Mouse (Mus musculus): ENCODE results near the gene Osbpl8. TPM values are rescaled to one million over a fixed set of nuclear protein-coding genes. Genes with fewer than 3 reads are reported as not detected.

Gene Osbpl8
- polyA plus RNA-seq, 1 experiment, result 5.7 TPM

- WGBS, result 53% methylated on average over 7 of the region's 7 CpGs
- TF ChIP-seq POLR2A (IDR thresholded peaks at IDR 0.05; ENCODE audit: low read depth, low read length), result no peak
- no peak overlapping the region for H3K27ac ChIP-seq (ENCODE audit: insufficient read depth, low read length)
- no peaks in the 10 kb centered on the region for H3K27me3 ChIP-seq (ENCODE audit: control insufficient read depth, insufficient read depth, low read length)
- H3K36me3 ChIP-seq (ENCODE audit: control insufficient read depth, insufficient read depth, low read length), result no peaks in the 10 kb centered on the region
- H3K4me3 ChIP-seq (ENCODE audit: extremely low read depth, insufficient read depth, insufficient read length), result no peak overlapping the region
- peak; percentile 59 to 70 for DNase-seq (ENCODE audit: low read depth in 1 of 2, low spot score in 2 of 2)
- peaks cover 9% of the 10 kb centered on the region; the same call in 1 of the 2 replicates for H3K4me1 ChIP-seq (ENCODE audit: control insufficient read depth, insufficient read depth, insufficient read length)
Measured at GRCm38 (mm10) chr10:111124175-111124574, 40.4 kb upstream of the Osbpl8 start.

GRCm38 (mm10) chr10:111124767-111125315 lies 39.7 kb upstream of the Osbpl8 start:
- Histone ChIP-seq H3K4me1 (ENCODE audit: control insufficient read depth, insufficient read depth, insufficient read length) (peaks cover 7% of the 10 kb centered on the region; the same call in 1 of the 2 replicates), H3K27me3 (ENCODE audit: control insufficient read depth, insufficient read depth, low read length) (no peaks in the 10 kb centered on the region), H3K4me3 (ENCODE audit: extremely low read depth, insufficient read depth, insufficient read length) (no peak overlapping the region), H3K36me3 (ENCODE audit: control insufficient read depth, insufficient read depth, low read length) (no peaks in the 10 kb centered on the region), H3K27ac (ENCODE audit: insufficient read depth, low read length) (no peak overlapping the region)
- WGBS, result 21% methylated on average over 1 of the region's 1 CpGs
- DNase-seq (ENCODE audit: low read depth in 1 of 2, low spot score in 2 of 2), result no peak
- TF ChIP-seq CTCF (IDR thresholded peaks at IDR 0.05; ENCODE audit: extremely low read depth, insufficient read depth, insufficient read length, insufficient replicate concordance), result no peak
- no peak for TF ChIP-seq POLR2A (IDR thresholded peaks at IDR 0.05; ENCODE audit: low read depth, low read length)

GRCm38 (mm10) chr10:111127388-111127787 lies 37.2 kb upstream of the Osbpl8 start:
- DNase-seq (ENCODE audit: low read depth in 1 of 2, low spot score in 2 of 2), result no peak
- Histone ChIP-seq H3K27me3 (ENCODE audit: control insufficient read depth, insufficient read depth, low read length) (no peaks in the 10 kb centered on the region), H3K27ac (ENCODE audit: insufficient read depth, low read length) (no peak overlapping the region), H3K36me3 (ENCODE audit: control insufficient read depth, insufficient read depth, low read length) (no peaks in the 10 kb centered on the region), H3K4me1 (ENCODE audit: control insufficient read depth, insufficient read depth, insufficient read length) (peaks cover 12% of the 10 kb centered on the region; the same call in 1 of the 2 replicates), H3K4me3 (ENCODE audit: extremely low read depth, insufficient read depth, insufficient read length) (no peak overlapping the region)
- WGBS, result 86% methylated on average over 10 of the region's 10 CpGs
- TF ChIP-seq CTCF (IDR thresholded peaks at IDR 0.05; ENCODE audit: extremely low read depth, insufficient read depth, insufficient read length, insufficient replicate concordance), result no peak
- TF ChIP-seq POLR2A (IDR thresholded peaks at IDR 0.05; ENCODE audit: low read depth, low read length), result no peak

DNA sequence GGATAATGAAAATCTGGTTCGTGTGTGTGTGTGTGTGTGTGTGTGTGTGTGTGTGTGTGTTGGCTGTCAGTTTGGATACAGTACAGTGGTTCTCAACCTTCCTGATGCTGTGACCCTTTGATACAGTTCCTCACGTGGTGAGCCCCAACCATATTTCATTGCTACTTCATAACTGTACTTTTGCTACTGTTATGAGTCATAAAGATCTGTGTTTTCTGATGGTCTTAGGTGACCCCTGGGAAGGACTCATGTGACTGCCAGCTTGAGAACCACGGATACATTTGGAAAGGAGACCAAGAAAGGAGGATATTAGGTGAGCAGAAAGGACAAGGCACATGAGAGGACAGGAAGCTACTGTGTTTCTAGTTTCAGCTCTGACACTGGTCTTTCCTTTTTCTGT lies 36.1 kb upstream of the Osbpl8 start:
- H3K4me1 ChIP-seq (ENCODE audit: control insufficient read depth, insufficient read depth, insufficient read length), result peaks cover 12% of the 10 kb centered on the region; the same call in 1 of the 2 replicates
- H3K27ac ChIP-seq (ENCODE audit: insufficient read depth, low read length), result no peak overlapping the region
- no peak overlapping the region for H3K4me3 ChIP-seq (ENCODE audit: extremely low read depth, insufficient read depth, insufficient read length)
- no peaks in the 10 kb centered on the region for H3K36me3 ChIP-seq (ENCODE audit: control insufficient read depth, insufficient read depth, low read length)
- no peak for DNase-seq (ENCODE audit: low read depth in 1 of 2, low spot score in 2 of 2)
- WGBS, result 46% methylated on average over 3 of the region's 3 CpGs
- H3K27me3 ChIP-seq (ENCODE audit: control insufficient read depth, insufficient read depth, low read length), result no peaks in the 10 kb centered on the region
- no peak for TF ChIP-seq POLR2A (IDR thresholded peaks at IDR 0.05; ENCODE audit: low read depth, low read length)
- no peak for TF ChIP-seq CTCF (IDR thresholded peaks at IDR 0.05; ENCODE audit: extremely low read depth, insufficient read depth, insufficient read length, insufficient replicate concordance)

- TF ChIP-seq CTCF (IDR thresholded peaks at IDR 0.05; ENCODE audit: extremely low read depth, insufficient read depth, insufficient read length, insufficient replicate concordance) (no peak), POLR2A (IDR thresholded peaks at IDR 0.05; ENCODE audit: low read depth, low read length) (no peak)
- Histone ChIP-seq H3K4me3 (ENCODE audit: extremely low read depth, insufficient read depth, insufficient read length) (no peak overlapping the region), H3K36me3 (ENCODE audit: control insufficient read depth, insufficient read depth, low read length) (no peaks in the 10 kb centered on the region), H3K4me1 (ENCODE audit: control insufficient read depth, insufficient read depth, insufficient read length) (peaks cover 7% of the 10 kb centered on the region; the same call in 1 of the 2 replicates), H3K27ac (ENCODE audit: insufficient read depth, low read length) (no peak overlapping the region), H3K27me3 (ENCODE audit: control insufficient read depth, insufficient read depth, low read length) (no peaks in the 10 kb centered on the region)
- no peak for DNase-seq (ENCODE audit: low read depth in 1 of 2, low spot score in 2 of 2)
- 92% methylated on average over 15 of the region's 15 CpGs for WGBS
Measured at GRCm38 (mm10) chr10:111129867-111130620, 34.5 kb upstream of the Osbpl8 start.

GRCm38 (mm10) chr10:111130872-111131271 lies 33.7 kb upstream of the Osbpl8 start:
- no peak for TF ChIP-seq POLR2A (IDR thresholded peaks at IDR 0.05; ENCODE audit: low read depth, low read length)
- no peak for TF ChIP-seq CTCF (IDR thresholded peaks at IDR 0.05; ENCODE audit: extremely low read depth, insufficient read depth, insufficient read length, insufficient replicate concordance)
- no peak overlapping the region for H3K4me3 ChIP-seq (ENCODE audit: extremely low read depth, insufficient read depth, insufficient read length)
- peaks cover 7% of the 10 kb centered on the region; the same call in 1 of the 2 replicates for H3K4me1 ChIP-seq (ENCODE audit: control insufficient read depth, insufficient read depth, insufficient read length)
- no peaks in the 10 kb centered on the region for H3K36me3 ChIP-seq (ENCODE audit: control insufficient read depth, insufficient read depth, low read length)
- H3K27ac ChIP-seq (ENCODE audit: insufficient read depth, low read length), result no peak overlapping the region
- 77% methylated on average over 3 of the region's 3 CpGs for WGBS
- no peak for DNase-seq (ENCODE audit: low read depth in 1 of 2, low spot score in 2 of 2)
- H3K27me3 ChIP-seq (ENCODE audit: control insufficient read depth, insufficient read depth, low read length), result no peaks in the 10 kb centered on the region

DNA sequence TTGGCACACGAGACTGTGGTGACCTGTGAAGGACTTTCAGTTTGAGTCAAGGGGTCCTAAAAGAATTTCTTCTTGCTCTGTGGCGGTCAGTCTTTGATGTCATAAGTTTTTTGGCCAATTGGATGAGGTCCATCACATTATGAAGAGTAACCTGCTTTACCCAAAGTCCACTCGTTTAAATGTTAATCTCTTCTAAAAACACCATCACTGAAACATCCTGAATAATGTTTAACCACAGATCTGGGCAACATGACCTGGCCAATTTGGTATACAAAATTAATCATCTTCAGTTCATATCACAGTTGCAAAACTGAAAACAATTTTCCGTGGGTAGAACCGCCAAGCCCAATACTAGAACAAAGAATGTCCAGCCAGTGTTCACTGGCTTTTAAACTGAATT lies 31.3 kb upstream of the Osbpl8 start:
- no peak for TF ChIP-seq POLR2A (IDR thresholded peaks at IDR 0.05; ENCODE audit: low read depth, low read length)
- TF ChIP-seq CTCF (IDR thresholded peaks at IDR 0.05; ENCODE audit: extremely low read depth, insufficient read depth, insufficient read length, insufficient replicate concordance), result no peak
- Histone ChIP-seq H3K4me3 (ENCODE audit: extremely low read depth, insufficient read depth, insufficient read length) (no peak overlapping the region), H3K36me3 (ENCODE audit: control insufficient read depth, insufficient read depth, low read length) (no peaks in the 10 kb centered on the region), H3K4me1 (ENCODE audit: control insufficient read depth, insufficient read depth, insufficient read length) (peaks cover 7% of the 10 kb centered on the region; the same call in 1 of the 2 replicates), H3K27me3 (ENCODE audit: control insufficient read depth, insufficient read depth, low read length) (no peaks in the 10 kb centered on the region), H3K27ac (ENCODE audit: insufficient read depth, low read length) (no peak overlapping the region)
- WGBS, result 84% methylated on average over 5 of the region's 5 CpGs
- no peak for DNase-seq (ENCODE audit: low read depth in 1 of 2, low spot score in 2 of 2)
